23 mouse cellular contexts compared by ENCODE assay signal in genomic region chr15:60333573-60334306, GRCm38 (mm10).
"Had no signal": no experiment of that assay in that cellular context is flagged by ENCODE, and none has a peak within 500 bp of the region (broad histone marks: within the 10 kb centered on the region; RNA-seq: fewer than 3 reads in every experiment).

No protein-coding gene starts in this region.

- H3K9me3 ChIP-seq: intestine, embryonic 15.5 days; kidney, embryonic 15.5 days; limb, embryonic 12.5 days; limb, embryonic 15.5 days; midbrain, embryonic 10.5 days; stomach, embryonic 15.5 days had no signal

- H3K27ac ChIP-seq: intestine, embryonic 15.5 days; kidney, embryonic 15.5 days; limb, embryonic 12.5 days; limb, embryonic 15.5 days; liver, embryonic 14.5 days; macrophage; midbrain, embryonic 10.5 days; stomach, embryonic 15.5 days had no signal

- H3K27me3 ChIP-seq: intestine, embryonic 15.5 days; kidney, embryonic 15.5 days; limb, embryonic 12.5 days; limb, embryonic 15.5 days; stomach, embryonic 15.5 days had no signal

- ATAC-seq: intestine, embryonic 15.5 days; liver, postnatal 0 days; lung, postnatal 0 days had no signal

- H3K4me2 ChIP-seq: intestine, embryonic 15.5 days; kidney, embryonic 15.5 days; limb, embryonic 12.5 days; limb, embryonic 15.5 days; liver, embryonic 11.5 days; lung, embryonic 14.5 days; stomach, embryonic 15.5 days had no signal

- H3K4me1 ChIP-seq: intestine, embryonic 15.5 days; kidney, embryonic 15.5 days; limb, embryonic 12.5 days; limb, embryonic 15.5 days; stomach, embryonic 15.5 days had no signal

- H3K36me3 ChIP-seq: intestine, embryonic 15.5 days; kidney, embryonic 15.5 days; limb, embryonic 12.5 days; limb, embryonic 15.5 days; midbrain, embryonic 10.5 days; stomach, embryonic 15.5 days had no signal

- DNase-seq: kidney, adult 11 months; kidney, adult 8-10 months; kidney, postnatal 14 days; kidney, postnatal 4 days; left cerebral cortex, postnatal 4 days; liver, postnatal 0 days; lung, embryonic 14.5 days; midbrain, embryonic 14.5 days; right cerebral cortex, adult 18-20 months; right cerebral cortex, postnatal 25 days; spleen, adult 18-20 months; thymus, adult 18-20 months; thymus, postnatal 36 days had no signal

- H3K4me3 ChIP-seq: intestine, embryonic 15.5 days; kidney, embryonic 15.5 days; limb, embryonic 12.5 days; limb, embryonic 15.5 days; midbrain, embryonic 10.5 days; stomach, embryonic 15.5 days had no signal

- H3K9ac ChIP-seq: intestine, embryonic 15.5 days; kidney, embryonic 15.5 days; limb, embryonic 12.5 days; limb, embryonic 15.5 days; liver, embryonic 14.5 days; liver, postnatal 0 days; lung, embryonic 14.5 days; stomach, embryonic 15.5 days had no signal
